Mouse (Mus musculus): Measurements from ENCODE around the gene 4833439L19Rik. TPM values are rescaled to one million over a fixed set of nuclear protein-coding genes. Genes with fewer than 3 reads are reported as not detected.

4833439L19Rik gene
- polyA plus RNA-seq, 1 experiment from 2014 or later: 156 TPM

- Histone ChIP-seq H3K27ac (no peak overlapping the region), H3K4me3 (no peak overlapping the region), H3K4me1 (peaks cover 23% of the 10 kb centered on the region), H3K9ac (no peak overlapping the region), H3K9me3 (no peaks in the 10 kb centered on the region), H3K4me2 (replicated peaks) (no peak overlapping the region), H3K27me3 (no peaks in the 10 kb centered on the region), H3K36me3 (peaks cover 40% of the 10 kb centered on the region)
- WGBS: 90% methylated on average over 12 of the region's 12 CpGs
- ATAC-seq (ENCODE audit: low FRiP score, low read depth): no peak
These were observed 33.4 kb upstream of the 4833439L19Rik start for GRCm38 (mm10) chr13:54598622-54599143.

GRCm38 (mm10) chr13:54596870-54597269, 31.6 kb upstream of the 4833439L19Rik start:
- Histone ChIP-seq H3K4me3 (no peak overlapping the region), H3K27ac (peak overlapping the region; percentile 33; the same call in 1 of the 2 replicates), H3K4me1 (peaks cover 8% of the 10 kb centered on the region; the same call in 1 of the 2 replicates), H3K9ac (0 out of 2 replicates have a peak overlapping the region, but pooled peaks have one; percentile 4), H3K36me3 (peaks cover 48% of the 10 kb centered on the region), H3K9me3 (no peaks in the 10 kb centered on the region), H3K27me3 (no peaks in the 10 kb centered on the region), H3K4me2 (replicated peaks) (no peak overlapping the region)
- ATAC-seq (ENCODE audit: low FRiP score, low read depth): no peak
- 52% methylated on average over 5 of the region's 5 CpGs for WGBS

GRCm38 (mm10) chr13:54596107-54596690, 31.0 kb upstream of the 4833439L19Rik start:
- ATAC-seq (ENCODE audit: low FRiP score, low read depth): no peak
- Histone ChIP-seq H3K27ac (no peak overlapping the region; the same call in 1 of the 2 replicates), H3K9ac (0 out of 2 replicates have a peak overlapping the region, but pooled peaks have one; percentile 4), H3K36me3 (peaks cover 48% of the 10 kb centered on the region), H3K4me1 (peaks cover 15% of the 10 kb centered on the region), H3K4me3 (no peak overlapping the region), H3K9me3 (no peaks in the 10 kb centered on the region), H3K4me2 (replicated peaks) (no peak overlapping the region), H3K27me3 (no peaks in the 10 kb centered on the region)
- WGBS: 77% methylated on average over 8 of the region's 8 CpGs

GRCm38 (mm10) chr13:54593617-54594016, 28.4 kb upstream of the 4833439L19Rik start:
- no peaks in the 10 kb centered on the region for H3K9me3 ChIP-seq
- H3K9ac ChIP-seq: no peak overlapping the region
- no peak overlapping the region for H3K4me2 ChIP-seq (replicated peaks)
- H3K36me3 ChIP-seq: peaks cover 35% of the 10 kb centered on the region
- H3K4me1 ChIP-seq: peaks cover 25% of the 10 kb centered on the region
- no peak for ATAC-seq (ENCODE audit: low FRiP score, low read depth)
- WGBS: 87% methylated on average over 11 of the region's 11 CpGs
- no peaks in the 10 kb centered on the region for H3K27me3 ChIP-seq
- H3K4me3 ChIP-seq: no peak overlapping the region
- H3K27ac ChIP-seq: no peak overlapping the region

- Histone ChIP-seq H3K9ac (0 out of 2 replicates have a peak overlapping the region, but pooled peaks have one; percentile 91), H3K4me3 (peak overlapping the region; percentile 93), H3K4me2 (replicated peaks) (peak overlapping the region; percentile 70), H3K4me1 (peaks cover 29% of the 10 kb centered on the region), H3K27ac (no peak overlapping the region), H3K9me3 (no peaks in the 10 kb centered on the region), H3K36me3 (peaks cover 38% of the 10 kb centered on the region), H3K27me3 (no peaks in the 10 kb centered on the region)
- WGBS: 89% methylated on average over 8 of the region's 8 CpGs
- ATAC-seq (ENCODE audit: low FRiP score, low read depth): no peak
These were observed 26.6 kb upstream of the 4833439L19Rik start for GRCm38 (mm10) chr13:54591776-54592356.

- peaks cover 49% of the 10 kb centered on the region for H3K36me3 ChIP-seq
- peak within 1 kb of the TSS; percentile 91 for H3K9ac ChIP-seq
- no peaks in the 10 kb centered on the region for H3K27me3 ChIP-seq
- ATAC-seq (ENCODE audit: low FRiP score, low read depth): peak; percentile 99
- H3K4me3 ChIP-seq: peak within 1 kb of the TSS; percentile 93
- peak within 1 kb of the TSS; percentile 70 for H3K4me2 ChIP-seq (replicated peaks)
- peak within 1 kb of the TSS; percentile 90 for H3K27ac ChIP-seq
- H3K4me1 ChIP-seq: peaks cover 23% of the 10 kb centered on the region
- WGBS: under 1% methylated on average over 51 of the region's 51 CpGs
- H3K9me3 ChIP-seq: no peaks in the 10 kb centered on the region
These were observed 25.0 kb upstream of the 4833439L19Rik start, which contains the start of the genes Nop16 and Higd2a for GRCm38 (mm10) chr13:54589996-54590951. Gene Nop16, minus strand, starts transcription at chr13:54590090. Gene Higd2a, plus strand, starts transcription at chr13:54590207.

GRCm38 (mm10) chr13:54589414-54589995, 24.3 kb upstream of the 4833439L19Rik start:
- H3K4me1 ChIP-seq: peaks cover 23% of the 10 kb centered on the region
- peak; percentile 26; the same call in 1 of the 2 replicates for ATAC-seq (ENCODE audit: low FRiP score, low read depth)
- WGBS: 1% methylated on average over 24 of the region's 24 CpGs
- H3K9ac ChIP-seq: peak overlapping the region; percentile 73
- H3K9me3 ChIP-seq: no peaks in the 10 kb centered on the region
- H3K4me3 ChIP-seq: peak overlapping the region; percentile 93
- peak overlapping the region; percentile 70 for H3K4me2 ChIP-seq (replicated peaks)
- H3K27ac ChIP-seq: peak overlapping the region; percentile 39; the same call in 1 of the 2 replicates
- no peaks in the 10 kb centered on the region for H3K27me3 ChIP-seq
- H3K36me3 ChIP-seq: peaks cover 54% of the 10 kb centered on the region

GRCm38 (mm10) chr13:54585831-54586230, 20.6 kb upstream of the 4833439L19Rik start:
- ATAC-seq (ENCODE audit: low FRiP score, low read depth): no peak
- 96% methylated on average over 11 of the region's 11 CpGs for WGBS
- Histone ChIP-seq H3K36me3 (peaks cover 76% of the 10 kb centered on the region), H3K27ac (no peak overlapping the region), H3K9me3 (no peaks in the 10 kb centered on the region), H3K27me3 (no peaks in the 10 kb centered on the region), H3K4me2 (replicated peaks) (no peak overlapping the region), H3K9ac (no peak overlapping the region), H3K4me3 (no peak overlapping the region), H3K4me1 (peaks cover 11% of the 10 kb centered on the region)

- Histone ChIP-seq H3K9ac (no peak overlapping the region), H3K4me2 (replicated peaks) (no peak overlapping the region), H3K4me1 (no peaks in the 10 kb centered on the region), H3K4me3 (no peak overlapping the region), H3K27ac (no peak overlapping the region), H3K9me3 (no peaks in the 10 kb centered on the region), H3K27me3 (no peaks in the 10 kb centered on the region), H3K36me3 (peaks cover 98% of the 10 kb centered on the region)
- WGBS: 86% methylated on average over 5 of the region's 5 CpGs
- no peak for ATAC-seq (ENCODE audit: low FRiP score, low read depth)
These were observed 17.6 kb upstream of the 4833439L19Rik start for GRCm38 (mm10) chr13:54582860-54583259.

- no peak for ATAC-seq (ENCODE audit: low FRiP score, low read depth)
- WGBS: 88% methylated on average over 10 of the region's 10 CpGs
- H3K9me3 ChIP-seq: no peaks in the 10 kb centered on the region
- peaks cover 3% of the 10 kb centered on the region; the same call in 1 of the 2 replicates for H3K4me1 ChIP-seq
- H3K4me3 ChIP-seq: no peak overlapping the region
- H3K36me3 ChIP-seq: peaks cover 98% of the 10 kb centered on the region
- no peak overlapping the region for H3K27ac ChIP-seq
- H3K4me2 ChIP-seq (replicated peaks): no peak overlapping the region
- no peaks in the 10 kb centered on the region for H3K27me3 ChIP-seq
- no peak overlapping the region for H3K9ac ChIP-seq
These were observed 16.9 kb upstream of the 4833439L19Rik start for GRCm38 (mm10) chr13:54582126-54582525.

GRCm38 (mm10) chr13:54581385-54581784, 16.1 kb upstream of the 4833439L19Rik start:
- no peak for ATAC-seq (ENCODE audit: low FRiP score, low read depth)

More at GRCm38 (mm10) chr13:54581385-54581784, 16.1 kb upstream of the 4833439L19Rik start:
- no peak overlapping the region for H3K4me2 ChIP-seq (replicated peaks)
- H3K9ac ChIP-seq: no peak overlapping the region
- WGBS: 79% methylated on average over 2 of the region's 2 CpGs
- H3K4me1 ChIP-seq: peaks cover 10% of the 10 kb centered on the region
- no peak overlapping the region for H3K27ac ChIP-seq
- H3K36me3 ChIP-seq: peaks cover 97% of the 10 kb centered on the region
- H3K9me3 ChIP-seq: no peaks in the 10 kb centered on the region
- no peak overlapping the region for H3K4me3 ChIP-seq
- no peaks in the 10 kb centered on the region for H3K27me3 ChIP-seq
